Mouse (Mus musculus) kidney, postnatal 0 days (tissue): ENCODE measurements around the gene Pde4d. TPM values are rescaled to one million over a fixed set of nuclear protein-coding genes. Genes with fewer than 3 reads are reported as not detected.

Experiments
- ATAC-seq: fragments of 200-750 bp; cut with Nextera tagmentation; replicated peaks from 2 replicates; pipeline ENCODE4 v1.8.0; 2017; ENCODE audit warnings: low read depth, moderate number of reproducible peaks, moderate TSS enrichment, moderate library complexity; ENCODE audit not compliant: low FRiP score
- DNase-seq: peaks from one replicate; pipeline ENCODE4 v3.0.0-alpha.2; 2016; ENCODE audit warnings: low spot score
- H3K27ac ChIP-seq: fragments of 300-500 bp; sonication (generic); 2 replicates; pipeline ENCODE4 v1.5.1; 2014; ENCODE audit warnings: mild to moderate bottlenecking
- H3K27me3 ChIP-seq: fragments of 300-500 bp; sonication (generic); 2 replicates; pipeline ENCODE4 v1.6.1; 2014; ENCODE audit warnings: low read length, mixed read lengths; ENCODE audit not compliant: insufficient read depth
- H3K36me3 ChIP-seq: fragments of 300-500 bp; sonication (generic); 2 replicates; pipeline ENCODE4 v1.6.1; 2014; ENCODE audit warnings: low read length, mixed read lengths; ENCODE audit not compliant: insufficient read depth
- H3K4me1 ChIP-seq: fragments of 300-500 bp; sonication (generic); replicated peaks from 2 replicates; pipeline ENCODE4 v1.6.1; 2014; ENCODE audit warnings: antibody characterized with exemption, low read length, mixed read lengths; ENCODE audit not compliant: insufficient read depth
- H3K4me2 ChIP-seq: fragments of 300-500 bp; sonication (generic); 2 replicates; pipeline ENCODE4 v1.6.1; 2014; ENCODE audit warnings: mild to moderate bottlenecking, low read length, moderate library complexity, mixed read lengths
- H3K4me3 ChIP-seq: fragments of 300-500 bp; sonication (generic); replicated peaks from 2 replicates; pipeline ENCODE4 v1.5.1; 2014; ENCODE audit warnings: low read depth, low read length
- H3K9ac ChIP-seq: fragments of 300-500 bp; sonication (generic); 2 replicates; pipeline ENCODE4 v1.6.1; 2014; ENCODE audit warnings: low read depth, low read length
- H3K9me3 ChIP-seq: fragments of 300-500 bp; sonication (generic); replicated peaks from 2 replicates; pipeline ENCODE4 v1.6.1; 2016; ENCODE audit warnings: low read length, inconsistent platforms, mixed read lengths
- CTCF ChIP-seq: IDR thresholded peaks from 2 replicates; pipeline ENCODE4 v1.5.1; 2016; ENCODE audit warnings: antibody characterized with exemption, low read depth, mild to moderate bottlenecking, moderate library complexity
- WGBS: fragments of 180-500 bp; shearing (Covaris S2); extraction: QIAGEN DNeasy Blood & Tissue Kit; methylation state at CpG from one replicate; pipeline ENCODE4 v1.1.7; 2014; 5-methylcytosine and 5-hydroxymethylcytosine counted together
- polyA plus RNA-seq: library from polyadenylated mRNA; unstranded; fragments of >200 nt; fragmentation: Nextera tagmentation; extraction: Ambion mirVana; gene quantifications from 2 replicates; pipeline ENCODE4 v1.2.1, GENCODE M21; 2015

The Pde4d gene
- polyA plus RNA-seq, 1 experiment from 2014 or later: 7.1 TPM

DNA sequence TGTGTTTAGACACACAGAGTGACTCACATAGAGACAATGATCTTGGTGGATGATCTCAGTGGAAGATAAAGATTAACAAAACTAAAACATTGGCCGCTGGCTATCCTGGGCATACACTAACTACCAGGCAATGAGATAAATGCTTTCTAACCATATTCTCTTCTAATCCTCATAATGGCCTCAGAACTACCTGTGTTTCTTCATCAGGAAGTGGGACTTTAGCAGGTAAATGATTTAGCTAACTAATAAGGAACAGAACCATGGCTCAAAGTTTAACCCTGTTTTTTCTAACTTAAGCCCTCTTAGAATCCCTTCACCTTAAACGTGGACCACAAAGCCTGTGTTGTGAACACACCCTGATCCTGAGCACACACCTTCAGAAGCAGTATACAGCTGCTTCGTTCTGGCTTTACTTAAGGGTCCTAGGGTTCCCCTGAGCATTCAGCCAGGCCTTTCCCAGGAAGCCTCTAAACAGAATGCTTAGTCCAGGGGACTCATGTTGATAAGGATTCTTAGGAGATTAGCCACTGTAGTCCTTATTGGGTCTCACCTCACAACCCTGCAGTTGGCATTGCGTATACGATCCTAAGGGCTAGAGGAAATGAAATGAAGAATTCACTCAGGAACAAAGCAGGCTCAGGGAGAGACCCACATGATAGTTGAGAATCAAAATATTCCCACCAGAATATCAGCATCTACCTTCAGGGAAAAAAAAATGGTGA is 1283.1 kb downstream of the Pde4d start:
- Histone ChIP-seq H3K27me3 (no peaks in the 10 kb centered on the region), H3K9ac (no peak overlapping the region)
- ATAC-seq: no peak

DNA sequence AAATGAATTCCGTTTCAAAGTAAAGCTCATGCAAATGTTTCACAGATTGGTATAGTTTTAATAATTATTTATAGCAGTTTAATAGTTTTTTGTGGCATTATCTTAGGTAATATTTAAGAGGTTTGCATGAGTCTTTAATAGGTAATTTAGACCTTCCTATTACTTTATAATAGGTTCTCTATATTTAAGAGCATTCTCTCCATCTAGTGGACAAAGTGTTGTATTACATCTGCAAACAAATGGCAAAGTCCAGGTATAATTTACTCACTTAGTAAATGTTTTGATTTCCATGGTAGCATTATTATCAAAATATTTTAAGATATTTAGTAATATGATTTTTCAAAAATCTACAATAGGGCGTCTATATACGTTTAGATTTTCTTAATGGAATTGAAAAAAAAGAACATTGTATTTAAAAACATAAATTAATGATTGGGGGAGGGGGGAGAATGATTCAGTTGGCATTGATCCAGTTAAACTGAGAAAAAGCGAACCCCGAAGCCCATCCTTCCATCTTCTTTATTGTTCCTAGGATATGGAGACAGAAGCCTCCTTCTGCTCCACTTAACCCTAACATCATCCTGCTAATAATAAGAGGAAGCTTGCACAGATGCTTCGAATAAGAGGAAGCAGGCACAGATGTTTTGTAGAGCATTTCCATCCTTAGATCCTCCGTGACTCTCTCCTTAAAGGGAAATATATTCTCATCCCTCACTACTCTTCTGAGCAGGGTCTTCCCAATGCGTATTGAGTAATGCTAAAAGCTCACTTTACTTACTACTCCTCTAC is 1286.7 kb downstream of the Pde4d start:
- no peak overlapping the region for H3K9ac ChIP-seq
- 38% methylated on average over 8 of the region's 8 CpGs for WGBS
- H3K27ac ChIP-seq: no peak overlapping the region
- H3K36me3 ChIP-seq: no peaks in the 10 kb centered on the region
- H3K4me1 ChIP-seq: no peaks in the 10 kb centered on the region
- H3K4me3 ChIP-seq: no peak overlapping the region
- no peaks in the 10 kb centered on the region for H3K9me3 ChIP-seq
- no peaks in the 10 kb centered on the region for H3K27me3 ChIP-seq
- DNase-seq: peak; percentile 85
- no peak overlapping the region for H3K4me2 ChIP-seq
- TF ChIP-seq CTCF: peak; percentile 78
- ATAC-seq: no peak

More for the DNA sequence above, 1283.1 kb downstream of the Pde4d start:
- H3K4me2 ChIP-seq: no peak overlapping the region
- DNase-seq: no peak
- 80% methylated on average over 5 of the region's 5 CpGs for WGBS
- no peaks in the 10 kb centered on the region for H3K9me3 ChIP-seq
- no peaks in the 10 kb centered on the region for H3K36me3 ChIP-seq
- H3K27ac ChIP-seq: no peak overlapping the region
- H3K4me1 ChIP-seq: no peaks in the 10 kb centered on the region
- no peak overlapping the region for H3K4me3 ChIP-seq
- TF ChIP-seq CTCF: no peak

DNA sequence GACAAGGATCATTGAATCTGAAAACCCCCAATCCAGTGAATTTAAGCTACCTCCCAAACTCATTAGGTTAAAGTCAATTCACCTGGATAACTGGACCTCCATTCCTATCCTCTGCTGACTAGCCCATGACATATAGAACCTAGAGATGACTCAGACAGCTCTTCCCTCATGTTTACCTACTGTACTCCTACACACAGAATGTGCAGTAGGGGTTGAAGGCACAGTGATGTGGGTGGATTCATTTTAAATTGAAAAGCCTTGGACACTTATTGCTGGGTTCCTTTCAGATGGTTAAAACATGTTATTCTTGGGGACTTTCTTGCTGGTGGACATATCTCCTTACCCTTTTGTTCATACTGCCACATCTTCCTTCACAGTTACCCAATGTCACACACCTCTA is 1296.7 kb downstream of the Pde4d start:
- TF ChIP-seq CTCF: no peak
- no peaks in the 10 kb centered on the region for H3K36me3 ChIP-seq
- no peaks in the 10 kb centered on the region for H3K27me3 ChIP-seq
- H3K9ac ChIP-seq: no peak overlapping the region
- ATAC-seq (no peak), DNase-seq (no peak)
- no peak overlapping the region for H3K4me3 ChIP-seq
- no peak overlapping the region for H3K4me2 ChIP-seq
- no peaks in the 10 kb centered on the region for H3K9me3 ChIP-seq
- no peak overlapping the region for H3K27ac ChIP-seq
- H3K4me1 ChIP-seq: 0 out of 2 replicates have a peak, but pooled peaks cover 2% of the 10 kb centered on the region

DNA sequence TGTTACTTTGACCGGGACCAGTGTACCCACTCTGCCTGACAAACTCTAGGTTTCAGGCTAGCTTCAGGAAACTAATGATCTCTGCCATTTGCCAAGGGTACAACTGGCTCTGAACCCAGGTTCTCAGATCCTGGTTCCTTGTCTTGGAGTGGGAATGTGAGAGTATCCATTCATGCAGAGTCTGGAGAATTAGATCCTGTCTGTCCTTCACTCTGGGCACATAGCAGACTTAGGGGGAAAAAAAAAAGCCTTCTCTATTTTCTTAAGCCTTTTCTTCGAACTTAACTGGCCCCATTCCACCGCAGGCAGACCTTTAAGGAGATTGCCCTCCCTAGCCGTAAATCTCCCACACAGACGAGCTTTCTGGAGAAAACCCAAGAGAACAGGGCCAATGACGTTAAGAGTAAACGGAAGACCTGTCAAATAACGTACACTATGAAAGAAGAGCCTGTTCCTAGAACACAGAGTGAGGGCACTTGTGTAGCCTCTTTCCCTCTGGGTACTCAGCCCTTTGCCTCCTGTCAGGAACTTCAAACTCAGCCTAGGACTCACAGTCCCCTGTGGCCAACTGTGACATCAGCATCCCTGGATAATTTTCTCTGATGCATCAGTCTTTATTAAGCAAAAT is 1302.6 kb downstream of the Pde4d start:
- no peak for TF ChIP-seq CTCF
- ATAC-seq (no peak), DNase-seq (peak; percentile 65)
- no peak overlapping the region for H3K9ac ChIP-seq
- H3K4me1 ChIP-seq: 0 out of 2 replicates have a peak, but pooled peaks cover 5% of the 10 kb centered on the region
- no peaks in the 10 kb centered on the region for H3K36me3 ChIP-seq
- H3K9me3 ChIP-seq: no peaks in the 10 kb centered on the region
- no peak overlapping the region for H3K4me2 ChIP-seq
- WGBS: 14% methylated on average over 8 of the region's 8 CpGs
- no peaks in the 10 kb centered on the region for H3K27me3 ChIP-seq
- no peak overlapping the region for H3K27ac ChIP-seq
- H3K4me3 ChIP-seq: no peak overlapping the region

DNA sequence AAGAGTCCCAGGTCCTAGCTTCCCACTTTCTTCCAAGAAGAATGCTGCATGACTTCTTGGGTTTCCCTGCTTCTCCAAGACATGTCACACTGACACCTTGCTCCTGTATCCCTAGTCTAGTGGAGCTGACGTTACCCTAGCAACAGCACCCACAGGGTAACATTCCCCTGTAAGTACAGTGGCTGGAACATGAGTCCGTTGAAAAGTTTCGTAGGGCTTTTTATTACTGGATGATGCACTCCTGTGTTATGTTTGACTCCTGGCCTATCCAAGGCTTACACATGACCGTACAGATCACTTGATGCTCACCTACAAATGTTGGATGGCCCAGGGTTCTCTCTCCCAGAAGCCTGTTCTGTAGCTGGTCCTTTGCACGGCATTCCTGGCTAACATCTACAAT is 1307.1 kb downstream of the Pde4d start:
- DNase-seq (no peak), ATAC-seq (no peak)
- Histone ChIP-seq H3K4me2 (no peak overlapping the region), H3K9me3 (no peaks in the 10 kb centered on the region), H3K4me1 (no peaks in the 10 kb centered on the region), H3K4me3 (no peak overlapping the region), H3K27me3 (no peaks in the 10 kb centered on the region), H3K36me3 (no peaks in the 10 kb centered on the region), H3K27ac (no peak overlapping the region), H3K9ac (no peak overlapping the region)
- WGBS: 87% methylated on average over 5 of the region's 5 CpGs
- no peak for TF ChIP-seq CTCF

DNA sequence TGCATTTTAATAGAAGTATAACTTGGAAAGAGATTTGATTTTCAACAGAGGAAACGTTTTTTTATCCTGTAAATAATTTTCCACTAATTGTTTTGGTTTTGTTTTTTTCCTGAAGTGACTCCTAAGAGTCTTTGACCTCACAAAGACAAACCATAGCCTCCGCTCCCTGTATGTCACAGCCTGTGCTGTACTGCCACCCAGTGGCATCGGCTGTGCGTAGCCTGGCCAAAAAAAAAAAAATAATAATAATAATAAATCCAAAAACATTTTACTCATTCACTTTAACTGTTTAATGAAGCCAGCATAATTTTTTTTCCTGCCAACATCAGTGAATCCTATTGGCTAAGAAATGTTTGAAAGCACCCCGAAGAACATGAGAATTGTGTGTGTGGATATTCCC is 1309.5 kb downstream of the Pde4d start:
- no peaks in the 10 kb centered on the region for H3K4me1 ChIP-seq
- no peaks in the 10 kb centered on the region for H3K9me3 ChIP-seq
- H3K9ac ChIP-seq: no peak overlapping the region
- H3K27ac ChIP-seq: no peak overlapping the region
- no peak overlapping the region for H3K4me3 ChIP-seq
- H3K4me2 ChIP-seq: no peak overlapping the region
- ATAC-seq (no peak), DNase-seq (peak; percentile 55)
- 37% methylated on average over 5 of the region's 5 CpGs for WGBS
- no peaks in the 10 kb centered on the region for H3K36me3 ChIP-seq
- H3K27me3 ChIP-seq: no peaks in the 10 kb centered on the region
- peak; percentile 77 for TF ChIP-seq CTCF
